Mouse (Mus musculus): Measurements from ENCODE around the gene Gm26897.

Gene Gm26897

DNA sequence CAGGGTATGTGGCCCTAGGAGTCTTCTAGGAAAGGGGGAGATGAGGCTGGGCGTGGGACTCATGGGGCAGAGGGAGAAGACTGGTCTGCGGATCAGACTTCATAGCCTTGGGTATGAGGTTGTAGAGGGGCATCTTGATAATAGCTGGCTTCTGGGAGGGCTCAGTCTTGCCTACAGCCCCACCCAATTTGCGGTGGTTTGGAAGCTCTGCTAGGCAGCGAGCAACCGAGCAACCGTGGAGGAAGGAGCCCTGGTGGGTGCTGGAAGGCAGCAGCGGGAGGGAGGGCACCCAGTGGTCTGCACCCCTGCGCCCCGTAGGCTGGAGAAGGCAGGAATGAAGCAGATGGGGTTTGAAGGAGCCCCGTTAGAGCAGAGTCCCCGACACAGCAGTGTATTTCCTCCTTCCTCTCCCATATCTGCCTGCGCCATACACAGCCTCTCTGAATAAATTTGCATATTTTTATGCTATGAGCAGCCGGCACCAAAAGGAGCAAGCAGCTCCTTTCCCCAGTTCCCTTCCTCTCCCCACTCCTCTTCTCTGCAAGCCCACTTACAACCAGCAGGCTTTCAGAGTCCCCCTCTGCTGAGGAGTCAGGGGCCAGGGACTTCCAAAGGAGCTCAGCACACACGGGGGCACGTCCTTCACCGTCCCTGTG, 20.9 kb downstream of the Gm26897 start:
- DNase-seq, result no peak

DNA sequence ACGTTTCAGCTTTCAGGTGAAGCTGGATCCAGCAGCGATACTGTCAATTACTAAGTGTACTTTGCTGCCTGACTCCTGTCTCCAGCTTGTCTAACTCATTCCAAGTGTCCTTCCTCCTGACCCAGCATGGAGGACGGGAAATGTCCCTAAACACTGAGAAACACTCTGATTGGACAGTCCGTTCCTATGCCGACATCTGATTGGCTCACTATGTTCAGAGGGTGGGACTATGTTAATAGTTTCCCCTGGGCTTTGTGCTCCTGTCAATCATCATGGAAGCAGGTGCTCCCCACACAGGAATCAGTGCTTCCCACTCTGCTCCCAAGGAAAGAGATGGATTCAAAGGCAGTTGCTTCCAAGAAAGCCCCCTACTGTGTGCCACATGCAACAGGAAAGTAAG, 21.6 kb downstream of the Gm26897 start:
- no peak for DNase-seq

DNA sequence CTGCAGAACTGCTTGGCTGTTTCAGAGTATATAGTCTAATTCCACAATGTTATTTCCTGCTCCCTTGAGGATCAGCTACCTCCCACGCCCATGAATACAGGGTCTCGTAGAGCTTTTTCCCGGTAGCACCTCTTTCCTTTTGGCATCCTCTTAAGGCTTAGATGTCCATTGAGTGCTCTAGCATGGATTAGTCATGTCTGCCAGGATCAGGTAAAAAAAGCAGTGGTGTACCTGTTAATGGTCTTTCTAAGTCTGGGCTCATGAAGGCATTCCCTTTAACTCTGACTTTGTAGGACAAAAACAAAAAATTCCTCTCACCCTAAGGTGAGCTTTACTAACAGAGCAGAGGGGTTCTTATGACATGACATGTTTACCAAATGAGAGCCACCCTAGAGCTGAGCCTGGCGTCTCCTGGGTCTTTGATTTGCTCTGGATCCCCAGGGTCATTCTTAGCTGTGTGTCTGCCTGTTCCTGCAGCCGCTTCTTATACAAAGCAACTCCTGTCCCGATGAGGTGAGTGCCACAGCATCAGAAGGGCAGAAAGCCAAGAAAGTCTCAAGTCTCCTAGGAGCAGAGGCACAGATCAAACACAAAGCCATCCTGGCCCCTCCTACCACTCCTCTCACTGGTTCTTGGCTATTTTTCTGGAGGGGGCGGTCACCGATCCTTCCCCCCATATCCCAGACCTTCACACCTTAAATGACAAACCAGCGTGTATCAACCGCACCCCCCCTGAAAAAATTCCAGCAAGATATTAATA, 27.2 kb downstream of the Gm26897 start:
- no peak for DNase-seq

DNA sequence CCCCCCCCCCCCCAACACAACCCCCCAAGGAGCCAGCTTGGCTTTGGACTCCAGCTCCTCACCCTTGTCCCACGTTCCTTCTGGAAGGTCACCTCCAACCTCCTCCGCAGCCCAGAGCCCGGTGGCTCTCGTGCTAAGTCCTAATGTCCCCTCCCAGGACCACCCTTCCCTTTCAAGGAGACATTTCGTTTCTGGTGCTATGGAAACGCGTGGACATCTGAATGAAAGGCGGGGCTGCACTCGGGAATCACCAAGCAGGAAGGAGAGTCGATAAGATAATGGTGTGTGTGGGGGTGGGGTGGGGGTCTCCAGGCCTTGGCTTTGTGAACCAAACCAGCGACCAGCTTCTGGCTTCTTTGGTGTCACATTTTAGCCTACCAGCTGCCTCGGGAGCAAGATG, 27.9 kb downstream of the Gm26897 start:
- DNase-seq, result no peak

DNA sequence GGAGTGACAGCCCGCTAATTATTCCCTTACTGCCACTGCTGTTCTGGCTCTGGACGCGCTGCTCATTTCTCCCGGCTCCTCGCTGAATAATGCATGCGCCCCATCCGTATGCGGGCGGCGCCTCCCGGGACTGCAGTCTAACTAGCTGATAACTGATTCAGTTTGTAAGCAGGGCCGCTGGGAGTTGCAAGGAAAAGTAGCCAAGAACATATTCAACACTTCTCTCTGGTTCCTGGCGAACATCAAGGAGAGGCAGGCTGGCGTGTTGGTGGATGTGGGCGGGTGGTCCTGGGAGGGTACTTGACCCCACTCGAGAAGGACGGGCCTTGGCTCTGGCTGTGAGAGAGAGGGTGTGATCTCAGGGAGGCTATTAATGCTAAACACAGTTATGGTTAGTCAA, 28.4 kb downstream of the Gm26897 start:
- no peak for DNase-seq

DNA sequence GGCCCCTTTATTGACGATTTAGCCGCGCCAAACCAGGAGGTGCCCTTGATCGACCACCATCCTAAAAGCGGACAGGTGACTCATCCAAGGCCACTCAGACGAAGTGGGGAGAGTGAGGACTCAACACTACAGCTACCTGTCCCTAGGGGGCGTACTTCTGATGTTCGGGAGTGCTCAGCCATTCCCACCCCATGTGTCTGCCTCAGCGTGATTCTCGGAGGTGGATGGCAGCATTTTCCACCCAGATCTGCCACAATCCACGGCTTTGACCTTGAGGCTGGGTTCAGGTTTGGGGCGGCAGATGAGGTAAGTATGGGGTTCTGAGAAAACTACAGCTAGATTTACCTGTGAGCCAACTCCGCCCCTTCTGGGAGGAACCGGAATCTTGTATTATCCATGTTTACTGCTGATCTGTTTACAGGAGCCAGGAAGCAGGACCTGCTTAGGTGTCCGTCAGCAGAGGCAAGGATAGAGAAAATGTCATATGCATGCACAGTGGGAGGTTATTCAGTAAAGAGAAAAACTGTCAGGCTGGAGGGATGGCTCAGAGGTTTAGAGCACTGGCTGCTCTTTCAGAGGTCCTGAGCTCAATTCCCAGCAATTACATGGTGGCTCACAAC, 32.1 kb downstream of the Gm26897 start:
- no peak for DNase-seq

DNA sequence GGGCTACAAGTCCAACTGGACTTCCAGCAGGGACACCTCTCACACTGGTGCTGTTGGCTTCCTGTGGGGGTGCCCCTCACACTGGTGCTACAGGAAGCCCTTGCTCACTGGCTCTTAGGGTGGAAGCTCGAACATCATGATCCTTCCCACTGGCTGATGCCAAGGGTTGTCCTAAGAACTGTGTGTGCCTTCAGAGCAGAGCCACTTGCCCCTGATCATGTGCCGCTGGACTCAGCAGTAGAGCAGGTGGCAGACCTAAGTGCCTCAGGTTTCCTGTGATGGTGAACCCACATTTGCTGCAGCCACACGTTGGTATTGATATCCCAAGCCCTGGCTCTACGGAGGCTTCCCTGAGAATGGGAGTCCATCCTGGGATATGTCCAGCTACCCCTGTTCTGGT, 33.0 kb downstream of the Gm26897 start:
- DNase-seq, result no peak

DNA sequence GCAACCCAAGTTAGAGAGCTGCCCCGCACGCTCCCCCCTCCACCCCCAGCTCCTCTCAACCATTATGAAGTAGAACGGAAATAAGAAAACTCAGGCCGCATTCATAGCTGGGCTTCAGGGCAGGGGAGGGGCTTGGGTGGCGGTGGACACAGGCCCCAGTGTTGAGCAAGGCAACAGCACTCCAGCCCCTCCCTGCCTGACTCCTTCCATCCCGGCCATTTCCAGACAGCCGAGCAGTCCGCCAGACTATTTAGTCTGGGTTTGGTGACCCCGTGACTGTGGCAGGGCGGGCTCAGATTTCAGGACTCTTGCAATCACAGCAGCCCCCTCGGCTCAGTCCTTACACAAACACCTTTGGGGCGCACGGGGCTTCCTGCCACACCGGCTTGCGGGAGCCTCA, 36.5 kb downstream of the Gm26897 start:
- no peak for DNase-seq

DNA sequence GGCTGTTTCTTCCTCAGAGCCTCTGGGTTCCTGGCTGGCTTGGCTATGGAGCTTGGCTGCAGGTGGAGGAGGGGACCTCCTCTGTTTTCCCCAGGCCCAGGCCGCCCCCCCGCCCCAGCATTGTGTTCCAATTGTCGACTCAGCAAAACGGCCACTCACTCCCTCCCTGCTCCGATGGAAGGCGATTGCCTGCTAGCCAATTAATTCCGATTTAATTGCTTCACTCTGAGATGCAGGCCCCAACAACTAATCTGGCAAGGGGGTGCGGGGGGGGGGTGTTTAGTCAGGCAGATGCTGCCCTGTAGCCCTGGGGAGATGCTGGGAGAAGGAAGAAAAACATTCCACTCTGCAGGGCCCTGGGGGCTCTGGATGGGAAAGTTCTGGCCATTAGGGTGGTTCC, 38.4 kb downstream of the Gm26897 start:
- no peak for DNase-seq

DNA sequence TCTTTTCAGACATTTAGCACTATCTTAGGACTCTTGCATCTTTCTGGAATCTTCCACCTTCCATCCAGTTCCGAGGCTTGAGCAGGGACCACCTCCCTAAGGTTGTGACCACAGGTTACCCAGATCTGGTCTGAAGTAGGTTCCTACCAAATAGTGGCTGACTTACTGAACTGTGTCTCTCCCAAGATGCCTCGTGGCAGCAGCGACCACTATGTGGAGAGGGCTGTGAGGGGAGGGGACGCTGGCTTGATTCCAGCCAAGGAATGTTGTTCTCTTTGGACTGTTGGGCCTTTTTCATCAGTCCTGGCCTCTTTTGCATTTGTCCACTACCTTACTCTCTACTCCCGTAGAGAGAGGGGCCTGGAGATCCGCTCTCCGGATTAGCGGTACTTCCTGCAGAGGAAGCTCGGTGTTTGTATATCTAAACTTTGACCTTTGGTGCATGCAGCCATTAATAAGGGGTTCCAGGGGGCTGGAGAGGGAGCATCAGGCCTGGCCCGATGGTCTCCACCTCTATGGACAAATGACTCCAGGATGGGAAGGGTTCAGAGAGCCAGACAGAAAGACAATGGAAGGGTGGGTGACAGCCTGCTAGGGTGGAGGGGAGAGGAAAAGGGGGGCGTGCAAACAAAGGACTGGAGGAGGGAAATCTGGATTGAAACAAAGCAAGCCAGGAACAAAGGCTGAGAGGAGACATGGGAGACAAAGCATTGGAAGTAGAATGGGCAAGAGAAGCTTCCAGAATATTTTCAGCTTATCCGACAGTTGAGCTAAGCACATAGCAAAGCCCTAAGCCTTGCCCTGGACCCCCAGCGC, 39.1 kb downstream of the Gm26897 start:
- no peak for DNase-seq

DNA sequence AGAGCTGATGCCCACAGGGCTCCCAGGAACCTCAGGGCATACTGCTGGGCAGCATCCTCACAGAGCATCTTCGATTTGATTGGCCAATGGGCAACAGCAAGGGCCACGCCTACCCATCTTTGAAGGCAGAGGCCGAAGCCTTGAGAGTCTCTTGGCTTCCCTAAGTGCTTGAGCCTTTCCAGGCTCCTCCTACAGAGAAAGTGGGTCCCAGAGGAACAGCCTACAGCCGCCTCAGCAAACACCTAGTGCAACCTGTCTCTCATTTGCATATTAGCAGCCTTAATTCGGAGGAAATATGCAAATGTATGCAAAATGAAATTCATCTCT, 39.6 kb downstream of the Gm26897 start:
- no peak for DNase-seq

DNA sequence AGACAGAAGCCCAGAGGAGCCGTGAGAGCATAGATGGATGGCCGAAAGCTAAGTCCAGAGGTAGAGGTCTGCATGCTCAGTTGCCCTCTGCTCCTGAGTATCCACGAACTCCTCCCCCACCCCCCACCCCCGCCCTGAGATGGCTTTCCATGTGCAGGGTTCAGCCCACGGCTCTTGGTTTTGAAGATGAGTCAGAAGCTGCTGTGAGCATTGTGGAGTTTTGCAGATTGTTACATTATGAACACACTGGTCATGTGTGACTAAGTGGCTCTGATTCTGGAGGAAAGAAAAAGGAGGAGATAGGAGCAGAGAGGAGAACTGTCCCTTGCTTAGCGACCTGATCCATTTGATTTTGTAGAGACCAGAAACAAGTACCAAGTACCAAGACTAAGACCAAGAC, 42.5 kb downstream of the Gm26897 start:
- no peak for DNase-seq

DNA sequence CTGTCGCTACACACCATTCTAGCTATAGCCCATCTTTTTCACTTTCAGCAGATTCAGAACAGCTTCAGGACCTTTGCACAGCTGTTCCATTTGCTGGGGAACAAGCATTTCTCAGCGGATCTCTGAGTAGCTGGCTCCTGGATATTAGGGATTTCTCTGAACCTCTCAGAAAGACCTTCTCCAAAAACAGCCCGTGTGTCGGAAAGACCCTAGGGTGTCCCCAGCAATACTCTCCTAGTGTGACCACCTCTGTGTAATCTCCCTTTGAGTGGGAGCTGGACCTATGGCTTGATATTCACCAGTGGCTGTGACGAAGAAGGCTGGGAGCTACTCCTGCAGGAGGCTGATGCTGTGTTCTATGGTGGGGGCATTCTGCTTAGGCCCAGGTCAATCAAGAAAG, 44.4 kb downstream of the Gm26897 start:
- no peak for DNase-seq

DNA sequence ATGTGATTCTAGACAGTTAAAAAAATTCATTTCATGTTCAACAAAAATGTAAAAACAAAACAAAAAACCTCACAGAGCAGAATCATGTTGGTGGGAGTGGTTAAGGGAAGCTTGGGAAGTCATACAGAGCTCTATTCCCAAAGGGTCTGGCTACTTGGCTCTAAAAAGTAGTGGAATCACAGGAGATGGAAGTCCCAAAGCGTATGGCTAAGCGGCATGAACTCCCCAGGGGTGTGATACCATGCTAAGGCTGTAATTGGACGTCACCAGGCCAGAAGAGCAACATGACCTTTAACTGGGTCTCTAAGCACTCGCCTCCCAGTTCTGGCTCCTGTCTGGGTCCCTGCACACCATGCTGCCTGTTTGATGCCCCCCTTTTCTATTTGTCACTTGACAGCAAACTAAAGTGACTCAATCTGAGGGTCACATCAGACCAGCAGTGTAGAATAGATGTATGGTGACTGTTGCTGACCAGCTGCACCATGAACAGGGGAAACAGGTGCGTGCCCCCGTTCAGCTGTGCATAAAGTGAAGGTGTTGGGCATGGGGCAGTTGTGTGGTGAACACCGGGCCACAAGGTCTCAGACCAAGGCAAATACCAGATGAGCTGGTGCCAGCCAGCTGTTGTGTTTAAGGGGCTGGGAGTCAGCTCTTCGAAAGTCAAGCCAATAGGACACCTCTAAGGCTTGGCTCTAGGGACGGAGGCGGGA, 46.2 kb downstream of the Gm26897 start:
- no peak for DNase-seq
